Mouse (Mus musculus): ENCODE measurements at regions not wholly inside any gene's neighbourhood (a gene's known extent, or its start where the extent isn't known, plus 50 kb on each side); places are given as distances from the start of the nearest gene placed in this dataset.

- TF ChIP-seq CTCF (conservative IDR thresholded peaks at IDR 0.05; ENCODE audit: low read length) (no peak), POU5F1 (IDR thresholded peaks at IDR 0.05; ENCODE audit: borderline replicate concordance, low read length) (no peak), NANOG (IDR thresholded peaks at IDR 0.05; ENCODE audit: borderline replicate concordance, low read length) (no peak)
Measured at GRCm38 (mm10) chr12:25241675-25242074, 144.7 kb upstream of the Id2 start.
